Mouse (Mus musculus) brown adipose tissue, adult 24 weeks (tissue): ENCODE measurements around the gene Plekhb2. TPM values are rescaled to one million over a fixed set of nuclear protein-coding genes. Genes with fewer than 3 reads are reported as not detected.

ENCODE experiments used
- H3K27ac ChIP-seq: fragments of 200-500 bp; replicated peaks from 2 replicates; pipeline ENCODE4 v1.5.1; 2012; ENCODE audit warnings: low read depth, mild to moderate bottlenecking, low read length
- H3K4me1 ChIP-seq: fragments of 200-500 bp; 2 replicates; pipeline ENCODE4 v1.6.1; 2012; ENCODE audit warnings: low read length, mixed read lengths; ENCODE audit not compliant: control insufficient read depth, insufficient read depth, insufficient read length
- H3K4me3 ChIP-seq: fragments of 200-500 bp; 2 replicates; pipeline ENCODE4 v1.5.1; 2012; ENCODE audit warnings: low read depth, mild to moderate bottlenecking, low read length, moderate library complexity; ENCODE audit not compliant: insufficient read depth
- polyA plus RNA-seq: library from polyadenylated mRNA; stranded (reverse); fragments of >200 nt; gene quantifications from 2 replicates; pipeline ENCODE4 v1.2.4, GENCODE M21; 2012; ENCODE audit not compliant: missing spikeins, insufficient read depth, insufficient read length

Plekhb2 gene
- polyA plus RNA-seq, 1 experiment: 52.5 TPM

GRCm38 (mm10) chr1:34868391-34868790 lies 18.6 kb downstream of the Plekhb2 start:
- no peak overlapping the region for H3K4me3 ChIP-seq
- H3K27ac ChIP-seq: no peak overlapping the region
- H3K4me1 ChIP-seq: no peaks in the 10 kb centered on the region

GRCm38 (mm10) chr1:34869231-34869630 lies 19.5 kb downstream of the Plekhb2 start:
- Histone ChIP-seq H3K27ac (no peak overlapping the region), H3K4me1 (no peaks in the 10 kb centered on the region), H3K4me3 (no peak overlapping the region)

- Histone ChIP-seq H3K4me1 (no peaks in the 10 kb centered on the region), H3K4me3 (no peak overlapping the region), H3K27ac (no peak overlapping the region)
Observed at GRCm38 (mm10) chr1:34871170-34871569, 21.4 kb downstream of the Plekhb2 start.

- no peaks in the 10 kb centered on the region for H3K4me1 ChIP-seq
- H3K27ac ChIP-seq: no peak overlapping the region
- no peak overlapping the region for H3K4me3 ChIP-seq
Observed at GRCm38 (mm10) chr1:34873551-34873950, 23.8 kb downstream of the Plekhb2 start.

- Histone ChIP-seq H3K27ac (no peak overlapping the region), H3K4me1 (no peaks in the 10 kb centered on the region)
Observed at GRCm38 (mm10) chr1:34879611-34880010, 29.8 kb downstream of the Plekhb2 start.

GRCm38 (mm10) chr1:34883776-34884175 lies 34.0 kb downstream of the Plekhb2 start:
- Histone ChIP-seq H3K4me1 (no peaks in the 10 kb centered on the region), H3K4me3 (no peak overlapping the region), H3K27ac (no peak overlapping the region)

More at GRCm38 (mm10) chr1:34879611-34880010, 29.8 kb downstream of the Plekhb2 start:
- no peak overlapping the region for H3K4me3 ChIP-seq

- Histone ChIP-seq H3K4me1 (no peaks in the 10 kb centered on the region), H3K27ac (no peak overlapping the region), H3K4me3 (no peak overlapping the region)
Observed at GRCm38 (mm10) chr1:34891559-34892289, 41.9 kb downstream of the Plekhb2 start.

- no peak overlapping the region for H3K4me3 ChIP-seq
- H3K4me1 ChIP-seq: no peaks in the 10 kb centered on the region
- no peak overlapping the region for H3K27ac ChIP-seq
Observed at GRCm38 (mm10) chr1:34892466-34892865, 42.7 kb downstream of the Plekhb2 start.

- H3K4me1 ChIP-seq: no peaks in the 10 kb centered on the region
- H3K27ac ChIP-seq: no peak overlapping the region
- no peak overlapping the region for H3K4me3 ChIP-seq
Observed at GRCm38 (mm10) chr1:34893331-34893730, 43.6 kb downstream of the Plekhb2 start.

- Histone ChIP-seq H3K27ac (no peak overlapping the region), H3K4me3 (no peak overlapping the region), H3K4me1 (no peaks in the 10 kb centered on the region)
Observed at GRCm38 (mm10) chr1:34893831-34894230, 44.1 kb downstream of the Plekhb2 start.

- no peak overlapping the region for H3K4me3 ChIP-seq
- H3K27ac ChIP-seq: no peak overlapping the region
- no peaks in the 10 kb centered on the region for H3K4me1 ChIP-seq
Observed at GRCm38 (mm10) chr1:34896102-34896501, 46.3 kb downstream of the Plekhb2 start.

- Histone ChIP-seq H3K27ac (no peak overlapping the region), H3K4me3 (no peak overlapping the region), H3K4me1 (no peaks in the 10 kb centered on the region)
Observed at GRCm38 (mm10) chr1:34896898-34897297, 47.1 kb downstream of the Plekhb2 start.

GRCm38 (mm10) chr1:34928656-34929055 lies 78.9 kb downstream of the Plekhb2 start:
- Histone ChIP-seq H3K4me3 (no peak overlapping the region), H3K27ac (no peak overlapping the region), H3K4me1 (no peaks in the 10 kb centered on the region)
